Mouse (Mus musculus) right cerebral cortex, postnatal 36 days (tissue): ENCODE measurements around the gene Xpo6.

Experiments
- DNase-seq, 2 experiments: peaks; one replicate each; pipeline ENCODE4 v3.0.0; 2022; ENCODE audit warnings: low spot score in 2 of 2, mixed read lengths in 1 of 2

Gene Xpo6

GRCm38 (mm10) chr7:126200178-126200996 lies at the start of gene Xpo6:
Xpo6 (minus strand) TSS chr7:126200501.
- DNase-seq = peak; percentile 92 to 93

- DNase-seq = no peak
Measured at GRCm38 (mm10) chr7:126249986-126250385, 49.7 kb upstream of the Xpo6 start.

- no peak for DNase-seq
Measured at GRCm38 (mm10) chr7:126249146-126249545, 48.8 kb upstream of the Xpo6 start.

GRCm38 (mm10) chr7:126248641-126249141 lies 48.4 kb upstream of the Xpo6 start:
- DNase-seq = no peak

GRCm38 (mm10) chr7:126248088-126248487 lies 47.8 kb upstream of the Xpo6 start:
- no peak for DNase-seq

- DNase-seq = no peak
Measured at GRCm38 (mm10) chr7:126244168-126244750, 44.0 kb upstream of the Xpo6 start.

GRCm38 (mm10) chr7:126240814-126241360 lies 40.6 kb upstream of the Xpo6 start:
- DNase-seq = no peak

- DNase-seq = peak; percentile 51 to 68
Measured at GRCm38 (mm10) chr7:126236794-126237192, 36.5 kb upstream of the Xpo6 start.

- DNase-seq = peak; percentile 29 to 62
Measured at GRCm38 (mm10) chr7:126236083-126236793, 35.9 kb upstream of the Xpo6 start.

- DNase-seq = no peak
Measured at GRCm38 (mm10) chr7:126234611-126235010, 34.3 kb upstream of the Xpo6 start.

- DNase-seq = no peak
Measured at GRCm38 (mm10) chr7:126232345-126233071, 32.2 kb upstream of the Xpo6 start.

- no peak for DNase-seq
Measured at GRCm38 (mm10) chr7:126230357-126231148, 30.3 kb upstream of the Xpo6 start.

- no peak for DNase-seq
Measured at GRCm38 (mm10) chr7:126226136-126226535, 25.8 kb upstream of the Xpo6 start.

GRCm38 (mm10) chr7:126222753-126223152 lies 22.5 kb upstream of the Xpo6 start:
- DNase-seq = no peak

- DNase-seq = no peak
Measured at GRCm38 (mm10) chr7:126220611-126221010, 20.3 kb upstream of the Xpo6 start.

GRCm38 (mm10) chr7:126218311-126218710 lies 18.0 kb upstream of the Xpo6 start:
- no peak for DNase-seq

- DNase-seq = no peak
Measured at GRCm38 (mm10) chr7:126216867-126217266, 16.6 kb upstream of the Xpo6 start.

GRCm38 (mm10) chr7:126210856-126211255 lies 10.6 kb upstream of the Xpo6 start:
- no peak for DNase-seq

- no peak for DNase-seq
Measured at GRCm38 (mm10) chr7:126200997-126201345, 670 bp upstream of the Xpo6 start.

GRCm38 (mm10) chr7:126199691-126200102 lies 604 bp downstream of the Xpo6 start:
- DNase-seq = peak; percentile 22 to 27

- no peak for DNase-seq
Measured at GRCm38 (mm10) chr7:126198926-126199325, 1.4 kb downstream of the Xpo6 start.
